Mouse (Mus musculus): Measurements from ENCODE around the gene Marcks. TPM values are rescaled to one million over a fixed set of nuclear protein-coding genes. Genes with fewer than 3 reads are reported as not detected.

Marcks gene
- polyA plus RNA-seq, 1 experiment from 2014 or later = 185 TPM

DNA sequence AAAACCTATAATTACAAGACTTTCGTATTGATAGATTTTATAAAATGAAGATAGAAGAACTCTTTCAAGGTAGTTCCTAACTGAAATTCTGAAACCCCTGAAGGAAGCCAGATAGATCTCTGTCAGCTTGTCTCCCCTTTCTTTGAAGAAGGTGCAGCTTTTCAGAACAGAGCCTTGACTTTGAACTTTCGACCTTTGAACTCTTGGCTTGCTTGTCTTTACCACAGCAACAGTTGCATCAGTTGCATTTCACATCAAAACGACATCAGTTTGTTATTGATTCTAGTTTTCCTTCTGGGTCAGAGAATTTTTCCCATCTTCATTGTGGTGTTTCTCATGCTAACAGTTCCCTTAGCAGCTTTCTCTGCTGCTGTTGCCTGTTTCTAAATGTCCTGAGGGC is 9.3 kb upstream of the Marcks start:
- 67% methylated on average over 3 of the region's 3 CpGs for WGBS

DNA sequence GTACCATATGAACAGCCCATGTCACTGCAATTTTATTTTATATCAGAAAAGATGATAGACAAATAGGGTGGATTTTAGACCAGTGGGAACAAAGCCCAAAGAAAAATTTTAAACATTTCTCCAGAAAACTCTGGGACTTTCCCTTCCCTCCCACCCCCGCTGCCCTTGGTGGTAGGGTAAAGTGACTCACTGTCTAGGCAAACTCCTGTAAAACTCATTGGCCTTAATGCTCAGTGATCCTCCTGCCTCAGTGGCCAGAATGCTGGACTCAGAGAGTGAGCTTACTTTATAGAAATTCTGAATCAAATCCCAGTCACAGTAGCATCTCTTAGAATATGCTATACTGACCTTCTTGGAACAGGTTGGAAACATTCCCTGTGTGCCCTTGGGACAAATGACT is 6.7 kb upstream of the Marcks start:
- H3K27ac ChIP-seq = no peak overlapping the region
- no peak overlapping the region for H3K4me2 ChIP-seq (replicated peaks)
- no peaks in the 10 kb centered on the region for H3K27me3 ChIP-seq
- H3K4me3 ChIP-seq = no peak overlapping the region
- H3K4me1 ChIP-seq = peaks cover 6% of the 10 kb centered on the region; the same call in 1 of the 2 replicates
- no peaks in the 10 kb centered on the region for H3K9me3 ChIP-seq
- H3K36me3 ChIP-seq = no peaks in the 10 kb centered on the region
- no peak for ATAC-seq (ENCODE audit: low FRiP score, low read depth)
- no peak overlapping the region for H3K9ac ChIP-seq
- 83% methylated on average over 1 of the region's 1 CpGs for WGBS

More for the DNA sequence above, 9.3 kb upstream of the Marcks start:
- no peak overlapping the region for H3K27ac ChIP-seq
- H3K9ac ChIP-seq = no peak overlapping the region
- no peak overlapping the region for H3K4me3 ChIP-seq
- no peaks in the 10 kb centered on the region for H3K27me3 ChIP-seq
- H3K36me3 ChIP-seq = no peaks in the 10 kb centered on the region
- no peak for ATAC-seq (ENCODE audit: low FRiP score, low read depth)
- H3K4me2 ChIP-seq (replicated peaks) = no peak overlapping the region
- no peaks in the 10 kb centered on the region for H3K4me1 ChIP-seq
- H3K9me3 ChIP-seq = no peaks in the 10 kb centered on the region

DNA sequence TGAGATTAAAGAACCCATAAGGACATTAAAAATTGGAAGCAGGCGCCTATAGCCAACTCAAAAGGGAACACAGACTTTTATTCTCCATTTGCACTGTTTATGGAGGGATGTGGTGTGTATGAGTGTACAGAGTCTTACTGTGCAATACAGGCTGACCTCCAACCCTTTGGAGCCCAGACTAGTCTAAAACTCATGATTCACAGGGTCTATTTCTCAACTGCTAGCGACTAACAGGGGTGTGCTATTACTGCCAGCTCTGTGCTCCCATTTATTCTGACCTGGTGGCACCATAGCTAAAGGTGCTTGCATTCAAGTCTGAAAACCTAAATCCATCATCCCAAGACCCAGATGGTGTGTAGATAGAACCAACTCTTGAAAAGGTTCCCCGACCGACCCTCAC is 2.9 kb upstream of the Marcks start:
- 0 out of 2 replicates have a peak overlapping the region, but pooled peaks have one; percentile 100 for H3K9ac ChIP-seq

GRCm38 (mm10) chr10:37140736-37141451 is 2.2 kb upstream of the Marcks start:
- peak overlapping the region; percentile 100 for H3K9ac ChIP-seq
- peaks cover 9% of the 10 kb centered on the region for H3K36me3 ChIP-seq
- peak overlapping the region; percentile 75 for H3K4me2 ChIP-seq (replicated peaks)
- peak overlapping the region; percentile 100 for H3K27ac ChIP-seq
- WGBS = under 1% methylated on average over 35 of the region's 47 CpGs
- ATAC-seq (ENCODE audit: low FRiP score, low read depth) = peak; percentile 90
- peak overlapping the region; percentile 95 for H3K4me3 ChIP-seq
- H3K9me3 ChIP-seq = no peaks in the 10 kb centered on the region
- no peaks in the 10 kb centered on the region for H3K27me3 ChIP-seq
- H3K4me1 ChIP-seq = peaks cover 6% of the 10 kb centered on the region; the same call in 1 of the 2 replicates

More for the DNA sequence above, 2.9 kb upstream of the Marcks start:
- H3K4me2 ChIP-seq (replicated peaks) = peak overlapping the region; percentile 75
- H3K27me3 ChIP-seq = no peaks in the 10 kb centered on the region
- peaks cover 2% of the 10 kb centered on the region for H3K36me3 ChIP-seq
- no peak for ATAC-seq (ENCODE audit: low FRiP score, low read depth)
- H3K9me3 ChIP-seq = no peaks in the 10 kb centered on the region
- H3K4me1 ChIP-seq = peaks cover 6% of the 10 kb centered on the region; the same call in 1 of the 2 replicates
- peak overlapping the region; percentile 100 for H3K27ac ChIP-seq
- peak overlapping the region; percentile 95 for H3K4me3 ChIP-seq
- WGBS = 64% methylated on average over 4 of the region's 4 CpGs

DNA sequence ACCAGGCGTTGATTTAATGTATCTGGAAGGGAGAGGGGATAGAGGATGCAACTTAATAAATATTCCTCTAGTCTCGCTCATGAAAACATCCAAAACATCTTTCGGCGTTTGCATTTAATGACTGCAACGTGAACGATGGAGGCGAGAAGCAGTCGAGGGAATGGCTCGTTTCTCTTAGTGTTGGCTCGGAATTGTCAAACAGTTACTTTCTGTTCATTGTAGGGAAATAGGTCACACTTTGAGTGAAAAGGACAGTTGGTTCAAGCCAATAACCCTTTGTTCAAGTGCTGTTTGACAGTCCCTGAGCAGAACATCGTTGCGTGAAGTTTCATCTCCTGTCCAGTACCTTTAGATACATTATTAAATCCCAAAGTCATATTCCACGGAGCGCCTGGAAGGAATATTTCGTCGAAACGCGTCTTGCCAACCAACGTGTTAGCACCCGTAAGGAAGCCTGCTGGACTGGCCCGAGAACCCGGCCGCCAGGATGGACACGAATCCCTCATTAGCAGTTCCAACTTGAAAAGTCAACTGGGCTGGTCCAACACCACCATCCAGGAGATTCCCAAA is 1.5 kb upstream of the Marcks start:
- under 1% methylated on average over 24 of the region's 24 CpGs for WGBS

DNA sequence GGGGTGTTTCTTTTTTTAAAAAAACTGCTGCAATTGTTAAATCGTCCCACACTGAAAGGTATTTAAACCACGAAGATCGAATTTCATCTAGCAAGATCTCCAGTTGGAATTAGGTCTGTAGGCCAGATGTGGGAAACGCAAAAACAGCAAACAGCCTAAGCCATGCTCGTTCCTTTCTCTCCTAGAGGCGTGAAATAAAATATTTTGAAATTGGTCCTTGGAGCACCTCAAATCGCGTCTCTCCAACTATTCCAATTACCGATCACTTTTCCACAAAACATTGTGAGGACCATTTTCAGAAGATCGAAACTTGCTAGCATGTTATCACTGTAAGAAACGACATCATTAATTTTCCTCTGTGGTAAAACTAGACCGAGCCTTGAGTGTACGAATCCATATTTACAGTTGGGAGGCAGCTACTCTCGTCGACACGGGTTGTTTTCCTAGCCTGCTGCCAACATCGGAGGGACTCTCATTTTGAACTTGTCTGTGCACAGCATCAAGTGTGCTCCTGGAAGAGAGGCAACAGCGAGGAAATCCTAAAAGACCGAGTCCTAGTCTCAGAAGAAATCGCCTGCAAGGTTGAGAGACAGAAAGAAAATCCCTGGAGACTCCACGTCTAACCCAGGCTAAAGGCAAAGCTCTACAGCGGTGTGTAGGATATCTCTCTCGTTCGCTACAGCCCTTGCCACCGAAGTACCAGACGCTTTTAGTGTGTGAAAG is 884 bp upstream of the Marcks start:
- no peaks in the 10 kb centered on the region for H3K9me3 ChIP-seq
- H3K4me2 ChIP-seq (replicated peaks) = peak overlapping the region; percentile 75
- peak overlapping the region; percentile 100 for H3K27ac ChIP-seq
- ATAC-seq (ENCODE audit: low FRiP score, low read depth) = no peak
- no peaks in the 10 kb centered on the region for H3K27me3 ChIP-seq
- peak overlapping the region; percentile 95 for H3K4me3 ChIP-seq
- H3K4me1 ChIP-seq = peaks cover 10% of the 10 kb centered on the region; the same call in 1 of the 2 replicates
- peak overlapping the region; percentile 100 for H3K9ac ChIP-seq
- under 1% methylated on average over 26 of the region's 26 CpGs for WGBS
- peaks cover 14% of the 10 kb centered on the region for H3K36me3 ChIP-seq

More for the DNA sequence above, 1.5 kb upstream of the Marcks start:
- Histone ChIP-seq H3K9me3 (no peaks in the 10 kb centered on the region), H3K36me3 (peaks cover 9% of the 10 kb centered on the region), H3K4me1 (peaks cover 6% of the 10 kb centered on the region; the same call in 1 of the 2 replicates), H3K4me2 (replicated peaks) (peak overlapping the region; percentile 75), H3K9ac (peak overlapping the region; percentile 100), H3K4me3 (peak overlapping the region; percentile 95), H3K27me3 (no peaks in the 10 kb centered on the region), H3K27ac (peak overlapping the region; percentile 100)
- no peak for ATAC-seq (ENCODE audit: low FRiP score, low read depth)

- under 1% methylated on average over 26 of the region's 26 CpGs for WGBS
- peak overlapping the region; percentile 68 for H3K4me2 ChIP-seq (replicated peaks)
Measured at GRCm38 (mm10) chr10:37138311-37138731, 399 bp downstream of the Marcks start.

DNA sequence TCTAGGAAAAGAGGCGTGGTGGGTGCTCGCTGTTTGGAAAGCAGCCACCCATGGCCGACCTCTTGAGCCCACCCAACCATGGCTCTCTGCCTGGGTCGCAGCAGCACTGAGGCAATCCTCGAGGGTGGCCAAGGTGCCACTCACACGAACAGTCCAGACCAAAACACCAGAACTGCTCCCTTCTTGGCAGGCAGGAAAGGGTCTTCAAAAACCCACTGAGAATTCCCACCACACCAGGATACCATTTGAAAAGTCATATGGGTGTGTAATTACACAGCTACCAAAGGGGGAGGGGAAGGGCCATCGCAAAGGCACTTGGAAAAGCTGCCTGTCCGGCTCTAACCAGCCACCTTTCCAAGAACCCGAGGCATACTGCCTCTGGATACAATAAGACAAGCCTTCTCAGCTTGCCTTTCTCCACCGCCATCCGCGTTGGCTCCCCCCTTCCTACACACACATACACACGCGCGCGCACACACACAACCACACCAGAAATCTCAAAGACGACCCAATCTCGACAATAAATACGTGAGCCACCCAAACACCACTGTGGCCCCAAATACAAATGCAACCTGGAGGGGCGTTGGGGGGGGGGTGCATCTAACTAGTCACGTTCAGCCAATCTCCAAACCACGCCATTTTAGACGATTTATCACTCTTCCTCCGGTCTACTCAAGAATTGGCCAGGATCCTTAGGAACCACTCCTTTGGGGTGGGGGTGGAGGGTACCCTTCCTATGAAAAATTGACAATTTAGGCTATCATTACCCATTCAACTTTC is 999 bp downstream of the Marcks start:
- Histone ChIP-seq H3K4me1 (peaks cover 14% of the 10 kb centered on the region; the same call in 1 of the 2 replicates), H3K4me3 (peak overlapping the region; percentile 95), H3K27ac (peak overlapping the region; percentile 100), H3K4me2 (replicated peaks) (peak overlapping the region; percentile 68), H3K9ac (peak overlapping the region; percentile 100), H3K36me3 (peaks cover 32% of the 10 kb centered on the region), H3K9me3 (no peaks in the 10 kb centered on the region), H3K27me3 (no peaks in the 10 kb centered on the region)
- under 1% methylated on average over 24 of the region's 24 CpGs for WGBS
- ATAC-seq (ENCODE audit: low FRiP score, low read depth) = no peak

More at GRCm38 (mm10) chr10:37138311-37138731, 399 bp downstream of the Marcks start:
- Histone ChIP-seq H3K27me3 (no peaks in the 10 kb centered on the region), H3K9me3 (no peaks in the 10 kb centered on the region), H3K36me3 (peaks cover 27% of the 10 kb centered on the region), H3K4me3 (peak overlapping the region; percentile 95), H3K9ac (peak overlapping the region; percentile 100), H3K4me1 (peaks cover 14% of the 10 kb centered on the region; the same call in 1 of the 2 replicates), H3K27ac (peak overlapping the region; percentile 100)
- no peak for ATAC-seq (ENCODE audit: low FRiP score, low read depth)

GRCm38 (mm10) chr10:37136981-37137518 is 1.7 kb downstream of the Marcks start:
- H3K4me2 ChIP-seq (replicated peaks) = peak overlapping the region; percentile 68
- peak; percentile 69 for ATAC-seq (ENCODE audit: low FRiP score, low read depth)
- H3K27ac ChIP-seq = peak overlapping the region; percentile 100
- H3K4me3 ChIP-seq = peak overlapping the region; percentile 95
- H3K4me1 ChIP-seq = peaks cover 14% of the 10 kb centered on the region; the same call in 1 of the 2 replicates
- H3K27me3 ChIP-seq = no peaks in the 10 kb centered on the region
- peaks cover 35% of the 10 kb centered on the region for H3K36me3 ChIP-seq
- under 1% methylated on average over 28 of the region's 49 CpGs for WGBS
- no peaks in the 10 kb centered on the region for H3K9me3 ChIP-seq
- H3K9ac ChIP-seq = peak overlapping the region; percentile 100

GRCm38 (mm10) chr10:37135951-37136751 is 2.6 kb downstream of the Marcks start:
- H3K9me3 ChIP-seq = no peaks in the 10 kb centered on the region
- peak overlapping the region; percentile 95 for H3K4me3 ChIP-seq
- peaks cover 8% of the 10 kb centered on the region; the same call in 1 of the 2 replicates for H3K4me1 ChIP-seq
- H3K9ac ChIP-seq = peak overlapping the region; percentile 100
- peak overlapping the region; percentile 100 for H3K27ac ChIP-seq
- under 1% methylated on average over 81 of the region's 99 CpGs for WGBS
- H3K36me3 ChIP-seq = peaks cover 38% of the 10 kb centered on the region
- ATAC-seq (ENCODE audit: low FRiP score, low read depth) = no peak
- H3K27me3 ChIP-seq = no peaks in the 10 kb centered on the region
- H3K4me2 ChIP-seq (replicated peaks) = peak overlapping the region; percentile 68

Data from limb, embryonic 13.5 days (tissue).